9 mouse cellular contexts compared by ENCODE assay signal in genomic region chr1:192784374-192784773, GRCm38 (mm10). TPM values are rescaled to one million over a fixed set of nuclear protein-coding genes. Genes with fewer than 3 reads are reported as not detected.
A peak's percentile ranks its signal among the peaks of the same experiment; 100 is the strongest.
DNase-seq lines count a peak whose midpoint lies in the region; ATAC-seq lines count a peak whose summit lies in the region.
"Had no signal": no experiment of that assay in that cellular context is flagged by ENCODE, and none has a peak within 500 bp of the region (broad histone marks: within the 10 kb centered on the region; RNA-seq: fewer than 3 reads in every experiment).

No protein-coding gene starts in this region.

- H3K9ac ChIP-seq in hindbrain, embryonic 12.5 days = no peak overlapping the region

- no peak overlapping the region for H3K4me3 ChIP-seq in hindbrain, embryonic 12.5 days
- H3K4me3 ChIP-seq: erythroblast, embryonic 14.5 days had no signal

- peak; percentile 78 for ATAC-seq in hindbrain, embryonic 12.5 days (ENCODE audit: low FRiP score)

- no peak overlapping the region for H3K27ac ChIP-seq in hindbrain, embryonic 12.5 days

- H3K4me1 ChIP-seq in hindbrain, embryonic 12.5 days = peaks cover 14% of the 10 kb centered on the region

- no peaks in the 10 kb centered on the region for H3K9me3 ChIP-seq in hindbrain, embryonic 12.5 days (replicated peaks)

- peak; percentile 28 to 33 for DNase-seq in B cell, adult 2 months
- DNase-seq in R1 (ENCODE audit: low read depth, low spot score) = peak; percentile 58
- DNase-seq in fibroblast of lung, adult 2 months (ENCODE audit: low read depth) = peak; percentile 57
- peak; percentile 44 to 63 for DNase-seq in layer of hippocampus, postnatal 14 days (ENCODE audit: low spot score in 2 of 2)
- peak; percentile 63 to 68 for DNase-seq in lung, postnatal 4 days
- DNase-seq in right cerebral cortex, postnatal 4 days = peak; percentile 57
- no peak for DNase-seq in natural killer cell, adult 2 months (ENCODE audit: low spot score in 2 of 2)

- no peak overlapping the region for H3K4me2 ChIP-seq in hindbrain, embryonic 12.5 days (replicated peaks)

- 34% methylated on average over 4 of the region's 4 CpGs for WGBS in hindbrain, embryonic 12.5 days

- no peaks in the 10 kb centered on the region for H3K36me3 ChIP-seq in hindbrain, embryonic 12.5 days

- no peaks in the 10 kb centered on the region for H3K27me3 ChIP-seq in hindbrain, embryonic 12.5 days

RNA-seq across cellular contexts. Expression of gene Hhat, which starts 13.4 kb away (rescaled TPM):
- 5.9 and 7.8 TPM in 2 replicates for polyA plus RNA-seq in hindbrain, embryonic 12.5 days (2016; fragmentation: Nextera tagmentation; extraction: Ambion mirVana)
- total RNA-seq in layer of hippocampus, postnatal 14 days (2021) = 1 to 10 TPM; 1.2 to 2.3 TPM
- polyA plus RNA-seq: erythroblast, embryonic 14.5 days had no signal

Comparison
In these comparisons a context has a peak if more than half of its experiments do, and no peak if none do; other contexts are left out.
1. DNase-seq: peak in B cell, adult 2 months (2 of 2), R1 (single experiment), fibroblast of lung, adult 2 months (single experiment), layer of hippocampus, postnatal 14 days (2 of 2), lung, postnatal 4 days (2 of 2) and right cerebral cortex, postnatal 4 days (single experiment); none in natural killer cell, adult 2 months (0 of 2).